Mouse (Mus musculus) brain, embryonic 14.5 days (tissue): ENCODE data around the gene Urgcp. TPM values are rescaled to one million over a fixed set of nuclear protein-coding genes. Genes with fewer than 3 reads are reported as not detected.

ENCODE experiments used
- DNase-seq: peaks from one replicate; pipeline ENCODE4 v3.0.0-alpha.2; 2011; ENCODE audit warnings: low read depth
- CTCF ChIP-seq: fragments of 200-500 bp; IDR thresholded peaks from 2 replicates; pipeline ENCODE4 v1.5.1; 2012; ENCODE audit warnings: inconsistent platforms, mild to moderate bottlenecking, moderate library complexity, borderline replicate concordance; ENCODE audit not compliant: insufficient read depth, insufficient read length; ENCODE audit errors: extremely low read depth
- POLR2A ChIP-seq: fragments of 200-500 bp; IDR thresholded peaks from 2 replicates; pipeline ENCODE4 v1.6.1; 2012; ENCODE audit warnings: mild to moderate bottlenecking, inconsistent platforms, borderline replicate concordance; ENCODE audit not compliant: poor library complexity, insufficient read depth, insufficient read length, severe bottlenecking; ENCODE audit errors: extremely low read depth
- polyA plus RNA-seq: library from polyadenylated mRNA; depleted of rRNA; stranded (reverse); fragments of >200 nt; gene quantifications from 2 replicates; pipeline ENCODE4 v1.2.3, GENCODE M21; 2012; rRNA removed

The Urgcp gene
- polyA plus RNA-seq, 1 experiment: 25.9 TPM

DNA sequence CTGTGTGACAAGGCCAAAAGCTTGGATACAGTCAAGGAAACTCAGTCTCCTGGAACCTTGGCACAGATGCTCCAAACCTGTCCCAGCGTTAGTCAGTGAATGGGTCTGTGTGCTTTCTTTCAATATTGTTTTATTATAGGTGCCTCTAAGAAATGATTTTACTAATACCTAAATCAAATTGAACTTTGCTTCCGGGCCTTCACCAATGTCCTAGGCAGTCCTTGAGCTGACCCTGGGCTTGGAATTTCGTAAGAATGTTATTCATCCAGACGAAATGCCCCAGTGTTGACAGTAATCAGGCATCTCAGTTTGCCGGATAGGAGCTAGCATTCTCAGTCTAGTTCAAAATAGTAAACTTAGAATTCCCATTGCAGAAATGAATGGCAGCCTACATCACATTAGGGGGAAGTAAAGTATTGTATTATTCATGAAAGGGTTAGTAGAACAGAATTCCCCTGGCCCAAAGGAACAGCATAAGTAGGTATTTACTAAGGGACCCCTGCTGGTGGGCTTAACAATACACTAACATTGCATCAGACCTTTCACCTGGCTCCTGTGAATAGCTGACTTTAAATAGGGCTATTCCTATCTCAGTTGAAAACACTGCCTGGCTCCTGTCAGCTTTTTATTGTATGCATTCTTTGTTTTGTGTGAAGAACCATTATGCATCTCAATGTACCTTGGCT lies 59.8 kb downstream of the Urgcp start:
- DNase-seq: no peak
- no peak for TF ChIP-seq POLR2A
- no peak for TF ChIP-seq CTCF

DNA sequence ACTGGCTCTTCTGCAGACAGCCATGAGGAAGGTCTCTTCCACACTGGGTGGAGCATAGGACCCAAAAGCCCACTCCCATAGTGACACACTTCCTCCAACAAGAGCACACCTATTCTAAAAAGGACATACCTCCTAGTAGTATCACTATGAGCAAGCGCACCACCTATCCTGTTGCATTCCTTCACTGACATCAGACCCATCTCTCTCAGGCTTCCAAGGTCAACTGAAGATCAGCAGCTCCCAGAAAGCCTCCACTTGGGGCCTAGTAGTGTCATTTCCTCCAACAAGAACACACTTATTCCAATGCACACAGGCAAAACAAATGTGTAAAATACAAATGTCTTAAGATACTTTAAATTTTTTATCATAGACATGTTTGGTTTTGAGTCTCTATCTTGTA lies 60.4 kb downstream of the Urgcp start:
- no peak for DNase-seq
- no peak for TF ChIP-seq POLR2A
- TF ChIP-seq CTCF: no peak

DNA sequence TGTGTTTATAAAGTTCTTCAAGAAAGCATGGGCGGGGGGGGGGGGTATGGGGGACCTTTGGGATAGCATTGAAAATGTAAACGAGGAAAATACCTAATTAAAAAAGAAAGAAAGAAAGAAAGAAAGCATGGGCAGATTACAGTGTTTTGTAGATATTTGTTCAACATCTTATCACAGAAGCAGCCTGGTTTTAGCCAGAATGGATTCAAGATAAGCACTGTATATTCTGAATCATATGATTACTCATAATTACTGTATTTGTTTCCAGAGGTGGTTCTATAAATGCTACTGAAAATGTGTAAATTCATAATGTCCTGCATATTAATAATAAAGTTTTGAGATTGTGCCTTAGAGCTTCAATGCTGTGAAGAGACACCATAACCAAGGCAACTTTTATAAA lies 60.9 kb downstream of the Urgcp start:
- DNase-seq: no peak
- TF ChIP-seq POLR2A: no peak
- no peak for TF ChIP-seq CTCF

DNA sequence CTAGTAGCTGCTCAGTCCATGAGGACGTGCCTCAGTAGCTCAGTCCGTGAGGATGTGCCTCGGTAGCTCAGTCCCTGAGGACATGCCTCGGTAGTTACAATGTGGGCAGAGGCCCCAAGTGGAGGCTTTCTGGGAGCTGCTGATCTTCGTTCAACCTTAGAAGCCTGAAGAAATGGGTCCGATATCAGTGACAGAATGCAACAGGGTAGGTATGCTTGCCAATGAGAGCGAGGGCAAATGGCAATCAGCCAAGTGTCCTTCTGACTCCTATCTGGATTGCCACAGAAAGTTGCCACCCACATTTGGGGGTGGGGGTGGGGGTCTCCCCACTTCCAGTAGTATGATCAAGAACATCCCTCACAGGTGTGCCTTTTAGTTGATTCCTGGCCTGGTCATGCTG lies 61.4 kb downstream of the Urgcp start:
- TF ChIP-seq POLR2A: no peak
- TF ChIP-seq CTCF: no peak
- DNase-seq: no peak

DNA sequence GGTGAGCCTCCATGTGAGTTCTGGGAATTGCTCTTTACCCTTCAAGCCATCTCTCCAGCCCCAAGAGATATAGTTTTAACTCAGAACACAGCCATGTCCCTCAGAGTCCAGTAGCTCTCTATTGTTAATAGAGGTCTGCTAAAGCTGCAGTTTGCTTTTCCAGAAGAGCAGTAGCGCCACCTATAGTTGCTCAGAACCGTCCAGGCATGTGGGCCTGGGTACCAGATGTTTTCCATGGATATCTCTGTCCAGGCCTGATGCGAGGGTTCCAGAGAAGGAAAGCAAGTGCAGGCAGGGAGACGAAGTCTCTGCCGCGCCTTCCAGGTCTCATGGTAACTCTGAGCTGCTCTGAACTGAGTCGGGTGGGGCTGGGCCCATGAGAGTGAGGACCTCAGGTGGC lies 70.4 kb downstream of the Urgcp start:
- DNase-seq: peak; percentile 43
- TF ChIP-seq CTCF (peak; percentile 53; the same call in 1 of the 2 replicates), POLR2A (no peak)

DNA sequence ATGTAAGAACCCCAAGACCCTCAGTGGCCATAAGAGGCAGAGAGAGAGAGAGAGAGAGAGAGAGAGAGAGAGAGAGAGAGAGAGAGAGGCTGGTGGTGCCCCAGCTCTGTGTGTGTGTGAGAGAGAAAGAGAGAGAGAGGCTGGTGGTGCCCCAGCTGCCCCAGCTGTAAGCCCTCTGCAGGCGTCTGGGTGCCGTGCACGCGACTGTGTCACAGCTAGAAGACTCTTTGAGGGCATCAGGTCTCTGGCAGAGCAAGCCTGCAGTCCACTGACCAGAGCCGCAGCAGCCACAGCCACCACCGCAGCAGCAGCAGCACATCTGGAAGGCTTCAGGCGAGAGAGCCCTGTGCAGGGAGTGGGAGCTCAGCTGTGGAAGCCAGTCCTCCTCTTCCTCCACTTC lies 77.9 kb downstream of the Urgcp start:
- TF ChIP-seq CTCF (no peak), POLR2A (no peak)
- no peak for DNase-seq

DNA sequence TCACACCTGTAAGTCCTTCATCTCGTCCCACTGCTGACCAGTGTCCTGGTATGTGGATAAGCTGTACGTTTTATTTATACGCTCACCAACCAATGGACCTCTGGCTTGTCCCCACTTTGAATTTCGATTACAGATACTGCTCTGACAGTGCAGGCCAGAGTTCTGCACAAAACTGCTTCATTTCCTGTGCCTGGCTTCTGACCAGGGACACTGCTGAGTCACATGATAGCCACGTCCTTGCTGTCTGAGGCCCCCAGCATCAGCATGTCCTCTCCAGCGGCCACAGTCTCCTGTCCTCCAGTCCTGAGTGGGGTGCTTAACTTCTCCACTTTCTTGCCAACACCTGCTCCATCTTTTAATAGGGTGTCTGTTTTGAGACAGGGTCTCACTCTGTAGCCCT lies 79.6 kb downstream of the Urgcp start:
- no peak for DNase-seq
- TF ChIP-seq CTCF (no peak), POLR2A (no peak)

Other genes with a start within 250 kb of the Urgcp start
- 57.8 and 60.8 TPM in 2 replicates for gene Xbp1, start 241.7 kb downstream of the Urgcp start, polyA plus RNA-seq
- gene Ccdc117, start 220.2 kb downstream of the Urgcp start, polyA plus RNA-seq: 13.9 and 14.6 TPM in 2 replicates
- gene Ankrd36, start 192.7 kb downstream of the Urgcp start, polyA plus RNA-seq: 0.08 TPM in 1 of 2 replicates, not detected in the other
- 112 and 159 TPM in 2 replicates for gene Mrps24, start 46.7 kb downstream of the Urgcp start, polyA plus RNA-seq
- gene Dbnl, start 26.1 kb upstream of the Urgcp start, polyA plus RNA-seq: 123 TPM in 2 replicates
- gene Pgam2, start 41.4 kb upstream of the Urgcp start, polyA plus RNA-seq: 0.59 and 0.82 TPM in 2 replicates
- gene Polm, start 75.6 kb upstream of the Urgcp start, polyA plus RNA-seq: 18.9 and 24.5 TPM in 2 replicates
- 6.6 and 18.7 TPM in 2 replicates for gene Aebp1, start 99.6 kb upstream of the Urgcp start, polyA plus RNA-seq
- 78.0 and 126 TPM in 2 replicates for gene Pold2, start 115.9 kb upstream of the Urgcp start, polyA plus RNA-seq
- 0.29 and 0.38 TPM in 2 replicates for gene Myl7, start 136.4 kb upstream of the Urgcp start, polyA plus RNA-seq
- gene Gck, start 187.7 kb upstream of the Urgcp start, polyA plus RNA-seq: 5.9 and 6.4 TPM in 2 replicates
- gene Ykt6, start 193.3 kb upstream of the Urgcp start, polyA plus RNA-seq: 74.7 and 106 TPM in 2 replicates